ENCODE assay signal across 9 mouse cellular contexts in genomic region chr6:52213119-52213986, GRCm38 (mm10). TPM values are rescaled to one million over a fixed set of nuclear protein-coding genes. Genes with fewer than 3 reads are reported as not detected.
DNase-seq lines count a peak whose midpoint lies in the region; ATAC-seq and TF ChIP-seq lines count a peak whose summit lies in the region.
"Had no signal": no experiment of that assay in that cellular context is flagged by ENCODE, and none has a peak within 500 bp of the region (broad histone marks: within the 10 kb centered on the region; RNA-seq: fewer than 3 reads in every experiment).

Hoxa3 (minus strand) TSS chr6:52213336.
Gm28308 (minus strand) TSS chr6:52213339.

- peak within 1 kb of the TSS; percentile 51 for H3K4me2 ChIP-seq in heart, embryonic 12.5 days
- H3K4me2 ChIP-seq in embryonic facial prominence, embryonic 14.5 days (ENCODE audit: low read depth, low read length) = peak within 1 kb of the TSS; percentile 23; the same call in 1 of the 2 replicates
- H3K4me2 ChIP-seq in lung, embryonic 16.5 days (ENCODE audit: low read depth, low read length) = peak within 1 kb of the TSS; percentile 65
- no peak within 1 kb of the TSS for H3K4me2 ChIP-seq in midbrain, postnatal 0 days (ENCODE audit: low read depth, low read length, poor library complexity, severe bottlenecking)
- H3K4me2 ChIP-seq: midbrain, embryonic 12.5 days had no signal

- H3K4me3 ChIP-seq in heart, embryonic 12.5 days = peak within 1 kb of the TSS; percentile 30
- H3K4me3 ChIP-seq in embryonic facial prominence, embryonic 14.5 days (ENCODE audit: low read depth, low read length) = peak within 1 kb of the TSS; percentile 19
- peak within 1 kb of the TSS; percentile 44 for H3K4me3 ChIP-seq in lung, embryonic 16.5 days (ENCODE audit: low read length)
- H3K4me3 ChIP-seq in midbrain, postnatal 0 days (ENCODE audit: low read depth, low read length) = no peak within 1 kb of the TSS
- H3K4me3 ChIP-seq: midbrain, embryonic 12.5 days had no signal

- no peak within 1 kb of the TSS for H3K9ac ChIP-seq in heart, embryonic 12.5 days
- H3K9ac ChIP-seq in embryonic facial prominence, embryonic 14.5 days (ENCODE audit: low read depth, low read length) = no peak within 1 kb of the TSS
- H3K9ac ChIP-seq in lung, embryonic 16.5 days (ENCODE audit: low read length) = peak within 1 kb of the TSS; percentile 60
- no peak within 1 kb of the TSS for H3K9ac ChIP-seq in midbrain, postnatal 0 days (replicated peaks; ENCODE audit: low read length, poor library complexity, severe bottlenecking)
- H3K9ac ChIP-seq: midbrain, embryonic 12.5 days had no signal

- no peak within 1 kb of the TSS for H3K27ac ChIP-seq in heart, embryonic 12.5 days (ENCODE audit: poor library complexity, severe bottlenecking)
- no peak within 1 kb of the TSS for H3K27ac ChIP-seq in embryonic facial prominence, embryonic 14.5 days (replicated peaks; ENCODE audit: low read depth, low read length)
- H3K27ac ChIP-seq in lung, embryonic 16.5 days (ENCODE audit: low read length) = peak within 1 kb of the TSS; percentile 45
- no peak within 1 kb of the TSS for H3K27ac ChIP-seq in midbrain, postnatal 0 days (ENCODE audit: low read depth, low read length)
- H3K27ac ChIP-seq: midbrain, embryonic 12.5 days had no signal

- H3K27me3 ChIP-seq in heart, embryonic 12.5 days (replicated peaks) = peaks cover 96% of the 10 kb centered on the region
- peaks cover 100% of the 10 kb centered on the region for H3K27me3 ChIP-seq in embryonic facial prominence, embryonic 14.5 days (replicated peaks; ENCODE audit: control insufficient read depth, insufficient read depth, low read length)
- peaks cover 78% of the 10 kb centered on the region for H3K27me3 ChIP-seq in lung, embryonic 16.5 days (ENCODE audit: control insufficient read depth, insufficient read depth, low read depth, low read length)
- peaks cover 97% of the 10 kb centered on the region for H3K27me3 ChIP-seq in midbrain, postnatal 0 days (ENCODE audit: insufficient read depth, low read length)

- H3K4me1 ChIP-seq in heart, embryonic 12.5 days (replicated peaks) = peaks cover 24% of the 10 kb centered on the region
- H3K4me1 ChIP-seq in embryonic facial prominence, embryonic 14.5 days (ENCODE audit: control insufficient read depth, insufficient read depth, low read length) = peaks cover 7% of the 10 kb centered on the region; the same call in 1 of the 2 replicates
- peaks cover 12% of the 10 kb centered on the region for H3K4me1 ChIP-seq in lung, embryonic 16.5 days (replicated peaks; ENCODE audit: control insufficient read depth, insufficient read depth, low read length)
- H3K4me1 ChIP-seq in midbrain, postnatal 0 days (ENCODE audit: insufficient read depth, low read length) = no peaks in the 10 kb centered on the region

- intact Hi-C loops in left cerebral cortex, postnatal 4 days (cut with DNase I) = no loop called here

- H3K36me3 ChIP-seq in heart, embryonic 12.5 days = no peaks in the 10 kb centered on the region
- H3K36me3 ChIP-seq in embryonic facial prominence, embryonic 14.5 days (ENCODE audit: control insufficient read depth, insufficient read depth, low read length) = no peaks in the 10 kb centered on the region
- no peaks in the 10 kb centered on the region for H3K36me3 ChIP-seq in lung, embryonic 16.5 days (ENCODE audit: control insufficient read depth, insufficient read depth, low read length)
- no peaks in the 10 kb centered on the region for H3K36me3 ChIP-seq in midbrain, postnatal 0 days (ENCODE audit: insufficient read depth, low read length)
- H3K36me3 ChIP-seq: midbrain, embryonic 12.5 days had no signal

- ATAC-seq in heart, embryonic 12.5 days (ENCODE audit: insufficient number of reproducible peaks, low FRiP score) = no peak
- no peak for ATAC-seq in embryonic facial prominence, embryonic 14.5 days (ENCODE audit: low read depth)
- peak; percentile 38 for ATAC-seq in lung, embryonic 16.5 days (ENCODE audit: low read depth)
- ATAC-seq in midbrain, postnatal 0 days (ENCODE audit: low FRiP score) = no peak

- DNase-seq in heart, adult 18-20 months = no peak
- no peak for DNase-seq in embryonic facial prominence, embryonic 14.5 days (ENCODE audit: low spot score)
- peak; percentile 89 for DNase-seq in kidney, adult 18-20 months
- DNase-seq in left cerebral cortex, postnatal 4 days = no peak
- no peak for DNase-seq in retina, embryonic 14.5 days (ENCODE audit: low spot score)
- no peak for DNase-seq in midbrain, postnatal 0 days (ENCODE audit: low spot score)

- WGBS in heart, embryonic 12.5 days = 2% methylated on average over 38 of the region's 38 CpGs
- WGBS in embryonic facial prominence, embryonic 14.5 days = 2% methylated on average over 38 of the region's 38 CpGs
- 9% methylated on average over 38 of the region's 38 CpGs for WGBS in lung, embryonic 16.5 days
- WGBS in midbrain, postnatal 0 days = 3% methylated on average over 38 of the region's 38 CpGs

- no peak for TF ChIP-seq CTCF in midbrain, postnatal 0 days (IDR thresholded peaks at IDR 0.05)

- no peaks in the 10 kb centered on the region for H3K9me3 ChIP-seq in heart, embryonic 12.5 days (replicated peaks)
- H3K9me3 ChIP-seq in embryonic facial prominence, embryonic 14.5 days (ENCODE audit: control insufficient read depth, low read length) = no peaks in the 10 kb centered on the region
- no peaks in the 10 kb centered on the region for H3K9me3 ChIP-seq in lung, embryonic 16.5 days (ENCODE audit: control insufficient read depth, low read length)
- no peaks in the 10 kb centered on the region for H3K9me3 ChIP-seq in midbrain, postnatal 0 days (ENCODE audit: low read length)
- H3K9me3 ChIP-seq: midbrain, embryonic 12.5 days had no signal

RNA-seq across cellular contexts. Expression of gene Hoxa3, which starts in this region (rescaled TPM):
- 0.72 and 0.80 TPM in 2 replicates for polyA plus RNA-seq in heart, embryonic 12.5 days (2016; fragmentation: Nextera tagmentation; extraction: Ambion mirVana)
- total RNA-seq in heart, adult 18-20 months (2021) = 1 to 10 TPM in 1 of 2 experiments, under 1 TPM in 1; 0.32 to 1.9 TPM
- 2.8 TPM in 2 replicates for polyA plus RNA-seq in embryonic facial prominence, embryonic 14.5 days (2014; fragmentation: Nextera tagmentation; extraction: Ambion mirVana)
- polyA plus RNA-seq in lung, embryonic 16.5 days (2015; fragmentation: Nextera tagmentation; extraction: Ambion mirVana) = 6.6 and 7.6 TPM in 2 replicates
- total RNA-seq in left cerebral cortex, postnatal 4 days (2021) = not detected
- total RNA-seq in midbrain, postnatal 0 days (2014; rRNA removed) = 1.6 TPM in 1 of 2 replicates, not detected in the other
- not detected in 2 replicates for polyA plus RNA-seq in midbrain, postnatal 0 days (2015; fragmentation: Nextera tagmentation; extraction: Ambion mirVana)
- polyA plus RNA-seq: midbrain, embryonic 12.5 days had no signal

RNA-seq across cellular contexts. Expression of gene Gm28308, which starts in this region (rescaled TPM):
- polyA plus RNA-seq in heart, embryonic 12.5 days (2016; fragmentation: Nextera tagmentation; extraction: Ambion mirVana) = not detected in 2 replicates
- not detected for total RNA-seq in heart, adult 18-20 months (2021)
- not detected in 2 replicates for polyA plus RNA-seq in embryonic facial prominence, embryonic 14.5 days (2014; fragmentation: Nextera tagmentation; extraction: Ambion mirVana)
- not detected in 2 replicates for polyA plus RNA-seq in lung, embryonic 16.5 days (2015; fragmentation: Nextera tagmentation; extraction: Ambion mirVana)
- not detected for total RNA-seq in left cerebral cortex, postnatal 4 days (2021)
- not detected in 2 replicates for total RNA-seq in midbrain, postnatal 0 days (2014; rRNA removed)
- not detected in 2 replicates for polyA plus RNA-seq in midbrain, postnatal 0 days (2015; fragmentation: Nextera tagmentation; extraction: Ambion mirVana)
- polyA plus RNA-seq: midbrain, embryonic 12.5 days had no signal
